Mouse (Mus musculus): ENCODE data around the gene Esp23. TPM values are rescaled to one million over a fixed set of nuclear protein-coding genes. Genes with fewer than 3 reads are reported as not detected.

Gene Esp23
- total and polyA plus RNA-seq, 3 experiments, result not detected

- TF ChIP-seq TCF12 (IDR thresholded peaks at IDR 0.05; ENCODE audit: low read depth, low read length), result no peak
- no peak for TF ChIP-seq MXI1 (IDR thresholded peaks at IDR 0.05; ENCODE audit: low read depth, low read length)
- no peak for TF ChIP-seq RAD21 (IDR thresholded peaks at IDR 0.05; ENCODE audit: low read depth, low read length)
- no peak for TF ChIP-seq POLR2AphosphoS2 (IDR thresholded peaks at IDR 0.05; ENCODE audit: low read length)
- TF ChIP-seq MYC (IDR thresholded peaks at IDR 0.05; ENCODE audit: low read depth, low read length), result no peak
- no peak for TF ChIP-seq E2F4 (IDR thresholded peaks at IDR 0.05; ENCODE audit: borderline replicate concordance, low read depth, low read length)
- no peak for TF ChIP-seq RCOR1 (IDR thresholded peaks at IDR 0.05; ENCODE audit: low read depth, low read length)
- no peak for TF ChIP-seq GABPA (IDR thresholded peaks at IDR 0.05; ENCODE audit: low read depth, low read length)
- no peak for TF ChIP-seq BHLHE40 (IDR thresholded peaks at IDR 0.05; ENCODE audit: borderline replicate concordance, low read depth, low read length)
- no peak for TF ChIP-seq HCFC1 (IDR thresholded peaks at IDR 0.05; ENCODE audit: low read depth, low read length)
- no peak for TF ChIP-seq MYB (IDR thresholded peaks at IDR 0.05; ENCODE audit: low read depth, low read length)
- TF ChIP-seq NELFE (IDR thresholded peaks at IDR 0.05; ENCODE audit: low read depth, low read length), result no peak
- TF ChIP-seq TBP (IDR thresholded peaks at IDR 0.05; ENCODE audit: low read depth, low read length), result no peak
- TF ChIP-seq MAX (IDR thresholded peaks at IDR 0.05; ENCODE audit: low read length), result no peak
- no peak for TF ChIP-seq UBTF (IDR thresholded peaks at IDR 0.05; ENCODE audit: borderline replicate concordance, insufficient read depth, low read depth, low read length)
- no peak for TF ChIP-seq USF2 (IDR thresholded peaks at IDR 0.05; ENCODE audit: borderline replicate concordance in 1 of 2, insufficient read depth in 1 of 2, low read depth in 1 of 2, low read length in 2 of 2)
- TF ChIP-seq ZC3H11A (IDR thresholded peaks at IDR 0.05; ENCODE audit: low read depth, low read length), result no peak
- TF ChIP-seq JUND (IDR thresholded peaks at IDR 0.05; ENCODE audit: low read depth, low read length), result no peak
- no peak for DNase-seq (ENCODE audit: low read depth, low spot score)
- H3K4me1 ChIP-seq (ENCODE audit: control insufficient read depth in 1 of 2, insufficient read depth in 2 of 2, low read length in 2 of 2), result no peaks in the 10 kb centered on the region
- H3K4me3 ChIP-seq (ENCODE audit: control insufficient read depth in 1 of 2, insufficient read depth in 1 of 2, low read depth in 2 of 2, low read length in 2 of 2), result no peak within 1 kb of the TSS
- no peaks in the 10 kb centered on the region for H3K79me2 ChIP-seq (ENCODE audit: control insufficient read depth, insufficient read depth, low read length, poor library complexity)
- no peak within 1 kb of the TSS for H3K27ac ChIP-seq (ENCODE audit: control insufficient read depth, low read depth, low read length)
- H3K27me3 ChIP-seq (ENCODE audit: control insufficient read depth in 1 of 2, insufficient read depth in 2 of 2, low read length in 2 of 2), result no peaks in the 10 kb centered on the region
- no peaks in the 10 kb centered on the region for H3K9me3 ChIP-seq (replicated peaks; ENCODE audit: insufficient read depth, low read length)
- no peaks in the 10 kb centered on the region for H3K36me3 ChIP-seq (ENCODE audit: control insufficient read depth in 1 of 2, insufficient read depth in 2 of 2, low read length in 2 of 2)
- no peak within 1 kb of the TSS for H3K9ac ChIP-seq (ENCODE audit: control insufficient read depth, low read depth, low read length, poor library complexity, severe bottlenecking)
These were observed 18.2 kb upstream of the Esp23 start, which contains the start of gene Esp22 for GRCm38 (mm10) chr17:39095034-39095433. Gene Esp22, plus strand, starts transcription at chr17:39095334.

- no peak overlapping the region for H3K4me3 ChIP-seq (ENCODE audit: control insufficient read depth in 1 of 2, insufficient read depth in 1 of 2, low read depth in 2 of 2, low read length in 2 of 2)
- no peak overlapping the region for H3K27ac ChIP-seq (ENCODE audit: control insufficient read depth, low read depth, low read length)
- no peak overlapping the region for H3K9ac ChIP-seq (ENCODE audit: control insufficient read depth, low read depth, low read length, poor library complexity, severe bottlenecking)
- no peaks in the 10 kb centered on the region for H3K9me3 ChIP-seq (replicated peaks; ENCODE audit: insufficient read depth, low read length)
- H3K4me1 ChIP-seq (ENCODE audit: control insufficient read depth in 1 of 2, insufficient read depth in 2 of 2, low read length in 2 of 2), result no peaks in the 10 kb centered on the region
- no peaks in the 10 kb centered on the region for H3K27me3 ChIP-seq (ENCODE audit: control insufficient read depth in 1 of 2, insufficient read depth in 2 of 2, low read length in 2 of 2)
- no peaks in the 10 kb centered on the region for H3K36me3 ChIP-seq (ENCODE audit: control insufficient read depth in 1 of 2, insufficient read depth in 2 of 2, low read length in 2 of 2)
- no peak for DNase-seq (ENCODE audit: low read depth, low spot score)
- no peaks in the 10 kb centered on the region for H3K79me2 ChIP-seq (ENCODE audit: control insufficient read depth, insufficient read depth, low read length, poor library complexity)
- no peak for TF ChIP-seq BHLHE40 (IDR thresholded peaks at IDR 0.05; ENCODE audit: borderline replicate concordance, low read depth, low read length)
- no peak for TF ChIP-seq USF1 (IDR thresholded peaks at IDR 0.05; ENCODE audit: low read depth, low read length)
- TF ChIP-seq ZNF384 (IDR thresholded peaks at IDR 0.05; ENCODE audit: low read depth, low read length), result no peak
- no peak for TF ChIP-seq TAL1 (IDR thresholded peaks at IDR 0.05; ENCODE audit: low read length)
- no peak for TF ChIP-seq KAT2A (conservative IDR thresholded peaks at IDR 0.05; ENCODE audit: low read depth, low read length)
- TF ChIP-seq JUND (IDR thresholded peaks at IDR 0.05; ENCODE audit: low read depth, low read length), result no peak
- no peak for TF ChIP-seq MAX (IDR thresholded peaks at IDR 0.05; ENCODE audit: low read length)
- no peak for TF ChIP-seq ZMIZ1 (IDR thresholded peaks at IDR 0.05; ENCODE audit: low read depth, low read length)
- TF ChIP-seq ZKSCAN1 (IDR thresholded peaks at IDR 0.05; ENCODE audit: low read depth, low read length), result no peak
- TF ChIP-seq RAD21 (IDR thresholded peaks at IDR 0.05; ENCODE audit: low read depth, low read length), result no peak
- no peak for TF ChIP-seq POLR2AphosphoS5 (IDR thresholded peaks at IDR 0.05; ENCODE audit: borderline replicate concordance, low read depth, low read length)
- no peak for TF ChIP-seq MEF2A (IDR thresholded peaks at IDR 0.05; ENCODE audit: extremely low read depth, insufficient replicate concordance, low read depth, low read length, poor library complexity, severe bottlenecking)
- no peak for TF ChIP-seq GATA1 (IDR thresholded peaks at IDR 0.05; ENCODE audit: low read depth, low read length)
- no peak for TF ChIP-seq ELF1 (IDR thresholded peaks at IDR 0.05; ENCODE audit: low read depth, low read length)
- TF ChIP-seq CTCF (IDR thresholded peaks at IDR 0.05 in 2 of 3, conservative IDR thresholded peaks at IDR 0.05 in 1 of 3; ENCODE audit: control insufficient read depth in 1 of 3, insufficient read depth in 1 of 3, low read depth in 2 of 3, low read length in 3 of 3, poor library complexity in 1 of 3, severe bottlenecking in 1 of 3), result no peak
- no peak for TF ChIP-seq E2F4 (IDR thresholded peaks at IDR 0.05; ENCODE audit: borderline replicate concordance, low read depth, low read length)
These were observed 13.2 kb downstream of the Esp23 start for GRCm38 (mm10) chr17:39063641-39064040.
